30 mouse cellular contexts compared by ENCODE assay signal in genomic region chr2:114060071-114060591, GRCm38 (mm10). TPM values are rescaled to one million over a fixed set of nuclear protein-coding genes. Genes with fewer than 3 reads are reported as not detected.
DNase-seq lines count a peak whose midpoint lies in the region; ATAC-seq lines count a peak whose summit lies in the region.
"Had no signal": no experiment of that assay in that cellular context is flagged by ENCODE, and none has a peak within 500 bp of the region (broad histone marks: within the 10 kb centered on the region; RNA-seq: fewer than 3 reads in every experiment).

No protein-coding gene starts in this region.

- DNase-seq in ZHBTc4 (ENCODE audit: low read depth, low spot score) = peak; percentile 54
- no peak for DNase-seq in lung, postnatal 4 days
- DNase-seq in urinary bladder, postnatal 25 days (ENCODE audit: low spot score) = no peak
- DNase-seq: adrenal gland, postnatal 14 days; cerebellum, adult 18-20 months; cerebellum, postnatal 10 days; gastrocnemius, postnatal 10 days; kidney, adult 2 months; kidney, postnatal 4 days; layer of hippocampus, postnatal 36 days; left cerebral cortex, postnatal 4 days; liver; lung, embryonic 14.5 days; lung, postnatal 14 days; retina, postnatal 1 day; right cerebral cortex, postnatal 25 days had no signal

- H3K36me3 ChIP-seq in heart, embryonic 13.5 days = no peaks in the 10 kb centered on the region
- no peaks in the 10 kb centered on the region for H3K36me3 ChIP-seq in heart, embryonic 11.5 days (ENCODE audit: control insufficient read depth, insufficient read depth, low read length)
- no peaks in the 10 kb centered on the region for H3K36me3 ChIP-seq in midbrain, embryonic 13.5 days
- H3K36me3 ChIP-seq in midbrain, embryonic 15.5 days (replicated peaks) = no peaks in the 10 kb centered on the region
- H3K36me3 ChIP-seq: hindbrain, embryonic 12.5 days; intestine, embryonic 15.5 days; neural tube, embryonic 15.5 days; stomach, embryonic 15.5 days had no signal

- H3K4me3 ChIP-seq in heart, embryonic 13.5 days = no peak overlapping the region
- H3K4me3 ChIP-seq in heart, embryonic 11.5 days (ENCODE audit: low read depth, low read length) = no peak overlapping the region
- no peak overlapping the region for H3K4me3 ChIP-seq in midbrain, embryonic 13.5 days (replicated peaks)
- H3K4me3 ChIP-seq in midbrain, embryonic 15.5 days = no peak overlapping the region
- H3K4me3 ChIP-seq: forebrain, embryonic 13.5 days; hindbrain, embryonic 12.5 days; intestine, embryonic 15.5 days; neural tube, embryonic 15.5 days; stomach, embryonic 15.5 days had no signal

- peak overlapping the region; percentile 53 for H3K27ac ChIP-seq in heart, embryonic 13.5 days (replicated peaks)
- H3K27ac ChIP-seq in heart, embryonic 11.5 days (ENCODE audit: low read depth, low read length) = no peak overlapping the region
- H3K27ac ChIP-seq in midbrain, embryonic 13.5 days = no peak overlapping the region
- H3K27ac ChIP-seq in midbrain, embryonic 15.5 days = no peak overlapping the region
- H3K27ac ChIP-seq: forebrain, embryonic 13.5 days; hindbrain, embryonic 12.5 days; hindbrain, postnatal 0 days; intestine, embryonic 15.5 days; liver, embryonic 14.5 days; neural tube, embryonic 15.5 days; stomach, embryonic 15.5 days had no signal

- no peak overlapping the region for H3K9ac ChIP-seq in heart, embryonic 13.5 days
- no peak overlapping the region for H3K9ac ChIP-seq in heart, embryonic 11.5 days (ENCODE audit: low read depth, low read length)
- no peak overlapping the region for H3K9ac ChIP-seq in midbrain, embryonic 13.5 days (replicated peaks)
- no peak overlapping the region for H3K9ac ChIP-seq in midbrain, embryonic 15.5 days
- H3K9ac ChIP-seq: forebrain, embryonic 13.5 days; hindbrain, embryonic 12.5 days; intestine, embryonic 15.5 days; liver, embryonic 14.5 days; lung, embryonic 14.5 days; neural tube, embryonic 15.5 days; stomach, embryonic 15.5 days had no signal

- H3K4me2 ChIP-seq in heart, embryonic 13.5 days = no peak overlapping the region
- no peak overlapping the region for H3K4me2 ChIP-seq in heart, embryonic 11.5 days
- H3K4me2 ChIP-seq in midbrain, embryonic 13.5 days (replicated peaks) = no peak overlapping the region
- H3K4me2 ChIP-seq in midbrain, embryonic 15.5 days = no peak overlapping the region
- H3K4me2 ChIP-seq: forebrain, embryonic 13.5 days; hindbrain, embryonic 12.5 days; intestine, embryonic 15.5 days; lung, embryonic 14.5 days; neural tube, embryonic 15.5 days; stomach, embryonic 15.5 days had no signal

- no peaks in the 10 kb centered on the region for H3K9me3 ChIP-seq in heart, embryonic 13.5 days
- H3K9me3 ChIP-seq in heart, embryonic 11.5 days (replicated peaks; ENCODE audit: control insufficient read depth, low read length) = no peaks in the 10 kb centered on the region
- H3K9me3 ChIP-seq in midbrain, embryonic 13.5 days = no peaks in the 10 kb centered on the region
- H3K9me3 ChIP-seq in midbrain, embryonic 15.5 days = no peaks in the 10 kb centered on the region
- H3K9me3 ChIP-seq: forebrain, embryonic 13.5 days; hindbrain, embryonic 12.5 days; intestine, embryonic 15.5 days; neural tube, embryonic 15.5 days; stomach, embryonic 15.5 days had no signal

- peaks cover 39% of the 10 kb centered on the region for H3K4me1 ChIP-seq in heart, embryonic 13.5 days
- H3K4me1 ChIP-seq in heart, embryonic 11.5 days (ENCODE audit: control insufficient read depth, insufficient read depth, low read length) = peaks cover 5% of the 10 kb centered on the region; the same call in 1 of the 2 replicates
- H3K4me1 ChIP-seq in midbrain, embryonic 13.5 days (replicated peaks) = peaks cover 15% of the 10 kb centered on the region
- H3K4me1 ChIP-seq in midbrain, embryonic 15.5 days = peaks cover 8% of the 10 kb centered on the region
- H3K4me1 ChIP-seq: neural tube, embryonic 15.5 days had no signal

- WGBS in heart, embryonic 13.5 days = 41% methylated on average over 6 of the region's 6 CpGs
- WGBS in heart, embryonic 11.5 days (ENCODE audit: insufficient replicate concordance) = 50% methylated on average over 6 of the region's 6 CpGs
- WGBS in midbrain, embryonic 13.5 days = 26% methylated on average over 6 of the region's 6 CpGs
- WGBS in midbrain, embryonic 15.5 days = 33% methylated on average over 6 of the region's 6 CpGs

- no peak for ATAC-seq in heart, embryonic 13.5 days (ENCODE audit: extremely low read depth, insufficient number of reproducible peaks, low FRiP score, low TSS enrichment)
- ATAC-seq in heart, embryonic 11.5 days (replicated peaks; ENCODE audit: insufficient number of reproducible peaks, low FRiP score, low TSS enrichment) = no peak
- 0 out of 2 replicates have a peak, but pooled peaks have one; percentile 53 for ATAC-seq in midbrain, embryonic 13.5 days
- ATAC-seq in midbrain, embryonic 15.5 days (replicated peaks) = no peak
- ATAC-seq: forebrain, embryonic 13.5 days; hindbrain, postnatal 0 days; intestine, embryonic 15.5 days had no signal

- no peaks in the 10 kb centered on the region for H3K27me3 ChIP-seq in heart, embryonic 13.5 days (replicated peaks)
- no peaks in the 10 kb centered on the region for H3K27me3 ChIP-seq in heart, embryonic 11.5 days (ENCODE audit: control insufficient read depth, insufficient read depth, low read length)
- no peaks in the 10 kb centered on the region for H3K27me3 ChIP-seq in midbrain, embryonic 13.5 days
- no peaks in the 10 kb centered on the region for H3K27me3 ChIP-seq in midbrain, embryonic 15.5 days (replicated peaks)
- H3K27me3 ChIP-seq: forebrain, embryonic 13.5 days; hindbrain, embryonic 12.5 days; intestine, embryonic 15.5 days; neural tube, embryonic 15.5 days; stomach, embryonic 15.5 days had no signal

RNA-seq across cellular contexts. Expression of gene Actc1, which starts 6.8 kb away (rescaled TPM):
- 11,395 and 12,800 TPM in 2 replicates for polyA plus RNA-seq in heart, embryonic 13.5 days (2015; fragmentation: Nextera tagmentation; extraction: Ambion mirVana)
- 12,441 and 13,029 TPM in 2 replicates for polyA plus RNA-seq in heart, embryonic 11.5 days (2014; fragmentation: Nextera tagmentation; extraction: Ambion mirVana)
- polyA plus RNA-seq in midbrain, embryonic 13.5 days (2015; fragmentation: Nextera tagmentation; extraction: Ambion mirVana) = 1.0 and 4.1 TPM in 2 replicates
- polyA plus RNA-seq in midbrain, embryonic 15.5 days (2015; fragmentation: Nextera tagmentation; extraction: Ambion mirVana) = 3.0 and 54.5 TPM in 2 replicates
- polyA plus RNA-seq: CD4-positive, CD25-positive, alpha-beta regulatory T cell, adult 4 months had no signal

RNA-seq across cellular contexts. Expression of gene Gjd2, which starts 46.7 kb away (rescaled TPM):
- polyA plus RNA-seq in heart, embryonic 13.5 days (2015; fragmentation: Nextera tagmentation; extraction: Ambion mirVana) = not detected in 2 replicates
- polyA plus RNA-seq in heart, embryonic 11.5 days (2014; fragmentation: Nextera tagmentation; extraction: Ambion mirVana) = not detected in 2 replicates
- polyA plus RNA-seq in midbrain, embryonic 13.5 days (2015; fragmentation: Nextera tagmentation; extraction: Ambion mirVana) = 5.5 and 6.4 TPM in 2 replicates
- 9.7 and 10.2 TPM in 2 replicates for polyA plus RNA-seq in midbrain, embryonic 15.5 days (2015; fragmentation: Nextera tagmentation; extraction: Ambion mirVana)
- polyA plus RNA-seq: CD4-positive, CD25-positive, alpha-beta regulatory T cell, adult 4 months; gonadal fat pad, adult 2 months; heart, embryonic 14.5 days; kidney, adult 2 months; liver, embryonic 14.5 days; lung, embryonic 14.5 days had no signal

Comparison
In these comparisons a context has a peak if more than half of its experiments do, and no peak if none do; other contexts are left out.
1. RNA of gene Actc1, which starts 6.8 kb away (polyA plus RNA-seq): 12,441 to 13,029 TPM in heart, embryonic 11.5 days and 11,395 to 12,800 TPM in heart, embryonic 13.5 days; 3.0 to 54.5 TPM in midbrain, embryonic 15.5 days and 1.0 to 4.1 TPM in midbrain, embryonic 13.5 days; every median in the first group is over 100 times any median in the second.